Mouse (Mus musculus) heart, embryonic 14.5 days (tissue): ENCODE results near the gene Glis3. TPM values are rescaled to one million over a fixed set of nuclear protein-coding genes. Genes with fewer than 3 reads are reported as not detected.
A peak's percentile ranks its signal among the peaks of the same experiment; 100 is the strongest.

Source experiments
- ATAC-seq: fragments of 200-750 bp; cut with Nextera tagmentation; 2 replicates; pipeline ENCODE4 v1.8.0; 2017; ENCODE audit warnings: low read depth, moderate TSS enrichment; ENCODE audit not compliant: insufficient number of reproducible peaks, insufficient read depth, low FRiP score
- H3K27ac ChIP-seq, 2 experiments: fragments of 200-500 bp in 1 of 2; fragments of 300-500 bp in 1 of 2; sonication (generic) in 1 of 2; replicated peaks in 1 of 2; 2 replicates each; pipeline ENCODE4 v1.5.1; 2012 to 2014; ENCODE audit warnings: low read depth in 2 of 2, low read length in 2 of 2, control low read depth in 1 of 2, mild to moderate bottlenecking in 1 of 2, mixed read lengths in 1 of 2; ENCODE audit not compliant: control insufficient read depth in 1 of 2, insufficient read depth in 1 of 2
- H3K27me3 ChIP-seq: fragments of 300-500 bp; sonication (generic); 2 replicates; pipeline ENCODE4 v1.6.1; 2014; ENCODE audit warnings: mild to moderate bottlenecking, low read length, control low read depth; ENCODE audit not compliant: control insufficient read depth, insufficient read depth
- H3K36me3 ChIP-seq: fragments of 300-500 bp; sonication (generic); 2 replicates; pipeline ENCODE4 v1.6.1; 2014; ENCODE audit warnings: mild to moderate bottlenecking, control low read depth, low read length, mixed read lengths; ENCODE audit not compliant: control insufficient read depth, insufficient read depth
- H3K4me1 ChIP-seq, 2 experiments: fragments of 200-500 bp in 1 of 2; fragments of 300-500 bp in 1 of 2; sonication (generic) in 1 of 2; 2 replicates each; pipeline ENCODE4 v1.6.1; 2012 to 2014; ENCODE audit warnings: low read length in 2 of 2, control low read depth in 1 of 2, mixed read lengths in 1 of 2; ENCODE audit not compliant: control insufficient read depth in 2 of 2, insufficient read depth in 2 of 2
- H3K4me2 ChIP-seq: fragments of 300-500 bp; sonication (generic); 2 replicates; pipeline ENCODE4 v1.6.1; 2014; ENCODE audit warnings: mild to moderate bottlenecking, low read length
- H3K4me3 ChIP-seq, 2 experiments: fragments of 200-500 bp in 1 of 2; fragments of 300-500 bp in 1 of 2; sonication (generic) in 1 of 2; 2 replicates each; pipeline ENCODE4 v1.5.1; 2012 to 2014; ENCODE audit warnings: low read length in 2 of 2, mild to moderate bottlenecking in 2 of 2, control low read depth in 1 of 2, low read depth in 1 of 2, moderate library complexity in 1 of 2; ENCODE audit not compliant: control insufficient read depth in 1 of 2, insufficient read depth in 1 of 2
- H3K9ac ChIP-seq: fragments of 300-500 bp; sonication (generic); 2 replicates; pipeline ENCODE4 v1.6.1; 2014; ENCODE audit warnings: mild to moderate bottlenecking, low read length
- H3K9me3 ChIP-seq: fragments of 300-500 bp; sonication (generic); 2 replicates; pipeline ENCODE4 v1.6.1; 2016; ENCODE audit warnings: low read length, control low read depth; ENCODE audit not compliant: control insufficient read depth
- WGBS: fragments of 180-500 bp; shearing (Covaris S2); extraction: QIAGEN DNeasy Blood & Tissue Kit; methylation state at CpG from one replicate; pipeline ENCODE4 v1.1.7; 2014; 5-methylcytosine and 5-hydroxymethylcytosine counted together
- polyA plus RNA-seq: library from polyadenylated mRNA; unstranded; fragments of >200 nt; fragmentation: Nextera tagmentation; extraction: Ambion mirVana; gene quantifications from 2 replicates; pipeline ENCODE4 v1.2.1, GENCODE M21; 2014

The Glis3 gene
- polyA plus RNA-seq, 1 experiment from 2014 or later = 1.6 TPM

- WGBS = 69% methylated on average over 13 of the region's 13 CpGs
Measured at GRCm38 (mm10) chr19:28347080-28347825, 332.6 kb downstream of the Glis3 start.

GRCm38 (mm10) chr19:28343640-28344039 lies 336.2 kb downstream of the Glis3 start:
- Histone ChIP-seq H3K36me3 (no peaks in the 10 kb centered on the region), H3K27ac (peak overlapping the region in 1 of 2 experiments; percentile 19; a peak in 1 of 4 replicates), H3K9ac (no peak overlapping the region), H3K9me3 (no peaks in the 10 kb centered on the region), H3K27me3 (no peaks in the 10 kb centered on the region), H3K4me2 (no peak overlapping the region), H3K4me1 (peaks cover 2 to 10% of the 10 kb centered on the region in 2 experiments; a peak in 3 of 4 replicates), H3K4me3 (no peak overlapping the region)
- no peak for ATAC-seq
- WGBS = 34% methylated on average over 7 of the region's 7 CpGs

More at GRCm38 (mm10) chr19:28347080-28347825, 332.6 kb downstream of the Glis3 start:
- Histone ChIP-seq H3K4me3 (no peak overlapping the region), H3K4me2 (no peak overlapping the region), H3K27ac (no peak overlapping the region), H3K4me1 (peaks cover 2 to 10% of the 10 kb centered on the region in 2 experiments; a peak in 3 of 4 replicates), H3K9ac (no peak overlapping the region), H3K9me3 (no peaks in the 10 kb centered on the region), H3K36me3 (no peaks in the 10 kb centered on the region), H3K27me3 (no peaks in the 10 kb centered on the region)
- no peak for ATAC-seq

DNA sequence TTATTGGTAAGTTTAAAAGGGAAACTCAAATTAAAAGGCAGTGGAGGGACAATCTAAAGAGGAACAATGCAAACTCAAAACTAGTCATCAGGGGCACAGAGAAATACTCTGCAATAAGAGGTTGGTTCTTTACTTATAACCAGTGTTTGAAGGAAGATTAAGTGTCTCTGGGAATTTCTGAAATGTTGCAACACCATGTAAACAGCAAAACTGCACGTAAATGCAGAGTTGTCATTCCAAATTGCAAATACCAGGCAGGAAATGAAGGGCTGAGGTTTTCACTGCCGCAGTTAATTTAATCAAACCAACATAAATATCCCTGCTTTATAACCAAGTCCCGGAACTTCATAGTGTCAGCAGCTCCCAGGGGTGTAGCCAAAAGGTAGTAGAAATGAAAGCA lies 342.3 kb downstream of the Glis3 start:
- H3K9ac ChIP-seq = no peak overlapping the region
- H3K36me3 ChIP-seq = no peaks in the 10 kb centered on the region
- H3K27ac ChIP-seq = no peak overlapping the region
- peaks cover 8 to 21% of the 10 kb centered on the region in 2 experiments for H3K4me1 ChIP-seq
- H3K27me3 ChIP-seq = no peaks in the 10 kb centered on the region
- no peaks in the 10 kb centered on the region for H3K9me3 ChIP-seq
- 72% methylated on average over 3 of the region's 3 CpGs for WGBS
- ATAC-seq = no peak
- no peak overlapping the region for H3K4me3 ChIP-seq
- no peak overlapping the region for H3K4me2 ChIP-seq

GRCm38 (mm10) chr19:28336651-28337510 lies 343.0 kb downstream of the Glis3 start:
- Histone ChIP-seq H3K36me3 (no peaks in the 10 kb centered on the region), H3K27me3 (no peaks in the 10 kb centered on the region), H3K4me2 (no peak overlapping the region), H3K27ac (no peak overlapping the region), H3K4me1 (peaks cover 8 to 21% of the 10 kb centered on the region in 2 experiments), H3K9ac (no peak overlapping the region), H3K4me3 (no peak overlapping the region), H3K9me3 (no peaks in the 10 kb centered on the region)
- WGBS = 73% methylated on average over 4 of the region's 4 CpGs
- ATAC-seq = no peak

DNA sequence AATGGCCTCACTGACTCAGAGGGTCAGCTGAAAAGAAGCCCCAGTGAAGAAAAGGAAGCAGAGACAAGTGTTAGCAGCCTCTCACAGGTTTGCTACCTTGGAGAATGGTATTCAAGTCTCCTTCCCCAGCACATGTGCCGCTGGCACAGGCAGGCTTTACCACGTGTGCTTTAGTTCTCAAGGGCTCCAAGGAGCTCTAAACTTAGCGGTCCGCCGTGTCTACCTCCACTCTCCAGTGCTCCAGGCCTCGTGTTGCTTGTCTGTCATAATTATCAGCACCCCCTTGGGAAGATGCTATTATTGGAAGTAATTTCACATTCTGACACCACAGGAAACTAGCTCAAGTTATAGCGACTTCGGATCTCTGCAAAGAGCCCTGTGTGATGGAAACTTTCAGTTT lies 344.0 kb downstream of the Glis3 start:
- H3K27me3 ChIP-seq = no peaks in the 10 kb centered on the region

DNA sequence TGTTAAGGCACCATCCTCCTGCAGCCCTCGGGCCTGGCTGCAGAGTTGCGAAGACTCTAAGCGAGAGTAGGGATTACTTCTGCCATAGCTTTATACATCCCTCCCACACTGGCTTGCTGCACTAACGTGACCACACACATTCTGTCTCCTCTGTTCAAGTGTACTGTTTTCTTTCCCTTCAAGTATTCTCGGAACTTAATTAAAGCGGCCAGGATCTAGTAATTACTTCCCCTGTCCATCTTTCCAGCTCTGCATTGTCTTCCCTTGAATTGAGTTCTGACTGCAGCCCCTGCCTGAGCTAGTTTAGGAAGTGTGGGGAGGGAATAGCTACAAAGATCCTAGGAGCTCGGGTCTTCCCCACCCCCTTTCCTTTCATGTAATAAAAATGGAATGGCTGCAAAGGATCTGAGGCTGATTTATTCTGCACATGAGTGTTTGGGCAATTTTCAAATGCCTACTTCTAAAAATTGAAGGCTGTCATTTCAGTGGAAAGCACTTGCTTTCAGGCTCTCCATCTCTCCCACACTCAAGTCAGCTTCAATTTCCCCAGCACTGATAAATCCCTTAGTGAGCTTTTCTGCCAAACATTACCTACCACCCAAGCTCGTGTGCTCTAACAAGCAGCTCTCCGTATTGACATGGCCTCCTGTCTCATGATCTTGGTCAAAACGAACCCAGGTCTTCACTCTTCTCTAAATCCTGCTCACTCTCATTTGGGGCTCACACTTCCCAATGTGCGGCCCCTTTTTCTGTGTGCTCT lies 346.7 kb downstream of the Glis3 start:
- peaks cover 8 to 21% of the 10 kb centered on the region in 2 experiments for H3K4me1 ChIP-seq
- H3K9me3 ChIP-seq = no peaks in the 10 kb centered on the region

More for the DNA sequence above, 344.0 kb downstream of the Glis3 start:
- WGBS = 17% methylated on average over 8 of the region's 8 CpGs
- Histone ChIP-seq H3K9me3 (no peaks in the 10 kb centered on the region), H3K4me3 (no peak overlapping the region), H3K36me3 (no peaks in the 10 kb centered on the region), H3K4me1 (peaks cover 8 to 21% of the 10 kb centered on the region in 2 experiments), H3K4me2 (peak overlapping the region; percentile 9; the same call in 1 of the 2 replicates), H3K27ac (peak overlapping the region in 1 of 2 experiments; percentile 53; a peak in 3 of 4 replicates), H3K9ac (no peak overlapping the region)
- no peak for ATAC-seq

More for the DNA sequence above, 346.7 kb downstream of the Glis3 start:
- no peak overlapping the region for H3K4me2 ChIP-seq
- H3K27me3 ChIP-seq = no peaks in the 10 kb centered on the region
- WGBS = 63% methylated on average over 11 of the region's 11 CpGs
- H3K9ac ChIP-seq = no peak overlapping the region
- H3K27ac ChIP-seq = no peak overlapping the region
- ATAC-seq = no peak
- H3K36me3 ChIP-seq = no peaks in the 10 kb centered on the region
- no peak overlapping the region for H3K4me3 ChIP-seq
